Mouse (Mus musculus): ENCODE results near the gene Pdk1. TPM values are rescaled to one million over a fixed set of nuclear protein-coding genes. Genes with fewer than 3 reads are reported as not detected.
A peak's percentile ranks its signal among the peaks of the same experiment; 100 is the strongest.

The Pdk1 gene
- total RNA-seq, 2 experiments from 2014 or later, result 42.4 to 51.1 TPM

DNA sequence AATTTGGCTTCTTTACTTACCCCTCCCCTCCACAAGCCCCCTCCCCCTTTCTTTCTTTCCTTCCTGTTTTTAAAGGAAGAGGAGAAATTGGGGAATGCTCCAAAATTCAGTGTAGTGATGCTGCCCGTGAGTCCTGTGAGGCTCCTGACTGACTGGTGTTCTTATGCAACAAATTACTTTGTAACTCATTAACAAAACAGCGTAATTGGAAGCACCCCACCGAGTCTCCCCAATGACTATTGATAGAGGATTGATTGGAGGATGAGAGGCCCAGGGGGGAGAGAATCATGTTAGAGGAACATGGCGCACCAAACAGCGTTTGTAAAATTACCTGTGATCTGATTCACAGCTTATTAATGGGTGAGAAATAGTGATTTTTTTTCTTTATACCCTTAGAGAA lies 17.9 kb upstream of the Pdk1 start:
- no peak for DNase-seq (ENCODE audit: extremely low spot score in 1 of 2, low spot score in 2 of 2)
- Histone ChIP-seq H3K4me3 (no peak overlapping the region), H3K27ac (no peak overlapping the region)
- intact Hi-C loops (cut with DNase I), result no loop called here
- TF ChIP-seq CTCF (IDR thresholded peaks at IDR 0.05), result no peak

DNA sequence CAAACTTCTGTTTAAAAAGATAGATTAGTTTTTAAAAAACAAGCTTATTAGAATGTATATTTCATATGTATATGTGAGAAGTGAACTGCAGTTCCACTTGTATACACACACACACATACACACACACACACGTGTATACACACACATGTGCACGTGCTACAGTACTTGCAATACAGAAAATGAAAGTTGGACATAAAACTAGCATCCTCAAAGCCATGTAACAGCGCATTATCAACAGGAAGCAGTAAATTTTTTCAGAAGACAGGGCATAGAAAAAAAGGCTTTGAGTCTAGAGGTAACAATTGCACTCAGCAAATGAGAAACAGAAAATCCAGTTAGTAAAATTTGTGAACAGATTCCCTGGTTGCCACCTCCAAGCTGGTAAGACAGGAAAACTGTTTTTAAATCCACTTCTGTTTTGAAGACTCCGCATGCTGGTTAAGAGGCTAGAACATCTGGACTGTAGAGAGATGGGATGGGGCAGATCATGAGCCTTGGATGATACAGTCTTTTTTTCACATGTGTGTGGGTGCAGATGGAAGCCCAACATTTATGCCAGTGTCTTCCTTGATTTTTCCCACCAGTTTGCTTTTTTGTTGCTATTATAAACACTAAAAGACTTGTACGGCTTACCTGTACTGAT lies 9.4 kb upstream of the Pdk1 start:
- Histone ChIP-seq H3K27ac (peak overlapping the region; percentile 71), H3K4me3 (no peak overlapping the region)
- DNase-seq (ENCODE audit: extremely low spot score in 1 of 2, low spot score in 2 of 2), result no peak
- no peak for TF ChIP-seq CTCF (IDR thresholded peaks at IDR 0.05)
- intact Hi-C loops (cut with DNase I), result no loop called here

GRCm38 (mm10) chr2:71865022-71865421 lies 8.0 kb upstream of the Pdk1 start:
- no peak for TF ChIP-seq CTCF (IDR thresholded peaks at IDR 0.05)
- no peak overlapping the region for H3K4me3 ChIP-seq
- intact Hi-C loops (cut with DNase I), result no loop called here
- DNase-seq (ENCODE audit: extremely low spot score in 1 of 2, low spot score in 2 of 2), result peak; percentile 52 to 55
- peak overlapping the region; percentile 71 for H3K27ac ChIP-seq

DNA sequence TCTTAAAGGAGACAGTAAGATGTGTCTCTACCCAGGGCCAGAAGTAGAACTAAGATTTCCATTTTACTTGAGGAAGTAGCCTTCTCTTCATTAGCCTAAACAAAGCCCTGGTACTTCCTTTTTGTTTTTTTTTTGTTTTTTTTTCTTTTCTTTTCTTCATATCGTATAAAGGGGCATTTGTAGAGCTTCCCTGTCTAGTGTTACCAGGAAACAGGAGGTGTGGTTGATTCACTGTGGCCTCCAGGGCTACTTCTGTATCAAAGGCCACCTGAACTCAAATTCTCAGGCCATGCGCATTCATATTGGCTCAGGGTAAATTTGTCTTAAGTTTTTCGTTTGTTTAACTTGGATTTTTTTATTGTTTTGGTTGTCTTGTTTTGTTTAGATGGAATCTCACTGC lies 7.1 kb upstream of the Pdk1 start:
- TF ChIP-seq CTCF (IDR thresholded peaks at IDR 0.05), result no peak
- DNase-seq (ENCODE audit: extremely low spot score in 1 of 2, low spot score in 2 of 2), result no peak
- Histone ChIP-seq H3K27ac (peak overlapping the region; percentile 71), H3K4me3 (no peak overlapping the region)
- intact Hi-C loops (cut with DNase I), result no loop called here

DNA sequence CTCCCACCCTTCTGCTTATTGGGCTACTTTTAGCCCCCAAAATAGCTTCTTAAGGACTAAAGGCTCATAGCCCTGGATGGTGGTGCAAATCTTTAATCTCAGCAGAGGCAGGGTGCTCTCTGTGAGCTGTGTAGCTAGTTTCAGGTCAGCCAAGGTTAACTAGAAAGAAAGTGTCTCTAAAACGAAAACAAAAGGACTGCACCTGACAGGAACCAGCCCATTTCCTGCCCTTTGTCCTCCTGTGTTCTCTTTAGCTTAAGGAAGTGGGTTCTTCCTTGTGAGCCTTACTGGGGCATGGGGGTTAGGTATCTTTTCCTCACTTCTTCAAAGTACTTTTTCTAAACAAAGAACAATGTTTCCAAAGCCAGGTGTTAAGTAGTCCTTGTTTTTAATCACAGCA lies 6.5 kb upstream of the Pdk1 start:
- peak overlapping the region; percentile 71 for H3K27ac ChIP-seq
- intact Hi-C loops (cut with DNase I), result no loop called here
- TF ChIP-seq CTCF (IDR thresholded peaks at IDR 0.05), result no peak

DNA sequence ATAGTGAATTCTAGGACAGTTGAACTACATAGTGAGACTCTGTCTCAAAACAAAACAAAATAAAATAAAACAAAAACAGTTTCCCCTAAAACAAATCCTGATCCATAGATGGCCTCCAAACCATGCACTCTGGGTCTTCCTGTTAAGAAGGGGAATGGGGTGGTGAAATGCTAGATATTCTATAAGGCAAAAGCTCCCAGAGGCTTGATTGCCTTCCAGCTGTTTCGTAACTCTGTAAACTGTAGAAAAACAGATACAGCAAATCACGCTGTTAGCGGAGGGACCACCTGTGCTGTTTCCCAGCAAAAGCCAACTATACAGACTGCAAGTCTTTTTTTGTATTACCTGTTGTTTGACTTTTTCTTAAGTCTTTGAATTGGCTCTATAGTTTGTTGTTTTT lies 6.0 kb upstream of the Pdk1 start:
- H3K4me3 ChIP-seq, result no peak overlapping the region
- intact Hi-C loops (cut with DNase I), result no loop called here
- TF ChIP-seq CTCF (IDR thresholded peaks at IDR 0.05), result no peak
- no peak for DNase-seq (ENCODE audit: extremely low spot score in 1 of 2, low spot score in 2 of 2)
- H3K27ac ChIP-seq, result peak overlapping the region; percentile 71

More for the DNA sequence above, 6.5 kb upstream of the Pdk1 start:
- H3K4me3 ChIP-seq, result no peak overlapping the region
- no peak for DNase-seq (ENCODE audit: extremely low spot score in 1 of 2, low spot score in 2 of 2)

DNA sequence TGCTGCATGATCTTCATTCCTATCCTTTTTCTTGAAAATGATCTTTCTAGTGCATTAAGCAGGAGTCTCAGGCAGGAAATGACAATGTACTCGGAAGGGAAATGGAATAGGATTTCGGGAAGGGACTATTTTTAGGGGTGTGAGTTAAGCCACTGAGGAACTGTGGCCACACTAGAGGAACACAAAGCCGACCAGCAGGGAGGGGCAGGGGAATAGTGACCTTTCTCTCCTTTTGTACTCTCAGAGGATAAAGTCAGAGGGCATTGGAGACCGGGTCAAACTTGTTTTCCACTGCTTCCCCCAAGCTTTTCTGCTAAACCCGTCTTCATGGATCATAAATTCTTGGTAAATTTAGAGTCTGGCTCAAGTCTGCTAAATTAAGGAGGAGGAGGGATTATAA lies 5.5 kb upstream of the Pdk1 start:
- no peak overlapping the region for H3K4me3 ChIP-seq
- TF ChIP-seq CTCF (IDR thresholded peaks at IDR 0.05), result no peak
- intact Hi-C loops (cut with DNase I), result no loop called here
- no peak for DNase-seq (ENCODE audit: extremely low spot score in 1 of 2, low spot score in 2 of 2)
- peak overlapping the region; percentile 71 for H3K27ac ChIP-seq

GRCm38 (mm10) chr2:71868256-71868655 lies 4.8 kb upstream of the Pdk1 start:
- Histone ChIP-seq H3K27ac (peak overlapping the region; percentile 71), H3K4me3 (no peak overlapping the region)
- intact Hi-C loops (cut with DNase I), result no loop called here

GRCm38 (mm10) chr2:71872141-71872540 lies 883 bp upstream of the Pdk1 start:
- intact Hi-C loops (cut with DNase I), result no loop called here
- no peak overlapping the region for H3K4me3 ChIP-seq
- no peak for DNase-seq (ENCODE audit: extremely low spot score in 1 of 2, low spot score in 2 of 2)
- no peak overlapping the region for H3K27ac ChIP-seq
- no peak for TF ChIP-seq CTCF (IDR thresholded peaks at IDR 0.05)

More at GRCm38 (mm10) chr2:71868256-71868655, 4.8 kb upstream of the Pdk1 start:
- TF ChIP-seq CTCF (IDR thresholded peaks at IDR 0.05), result no peak
- no peak for DNase-seq (ENCODE audit: extremely low spot score in 1 of 2, low spot score in 2 of 2)

DNA sequence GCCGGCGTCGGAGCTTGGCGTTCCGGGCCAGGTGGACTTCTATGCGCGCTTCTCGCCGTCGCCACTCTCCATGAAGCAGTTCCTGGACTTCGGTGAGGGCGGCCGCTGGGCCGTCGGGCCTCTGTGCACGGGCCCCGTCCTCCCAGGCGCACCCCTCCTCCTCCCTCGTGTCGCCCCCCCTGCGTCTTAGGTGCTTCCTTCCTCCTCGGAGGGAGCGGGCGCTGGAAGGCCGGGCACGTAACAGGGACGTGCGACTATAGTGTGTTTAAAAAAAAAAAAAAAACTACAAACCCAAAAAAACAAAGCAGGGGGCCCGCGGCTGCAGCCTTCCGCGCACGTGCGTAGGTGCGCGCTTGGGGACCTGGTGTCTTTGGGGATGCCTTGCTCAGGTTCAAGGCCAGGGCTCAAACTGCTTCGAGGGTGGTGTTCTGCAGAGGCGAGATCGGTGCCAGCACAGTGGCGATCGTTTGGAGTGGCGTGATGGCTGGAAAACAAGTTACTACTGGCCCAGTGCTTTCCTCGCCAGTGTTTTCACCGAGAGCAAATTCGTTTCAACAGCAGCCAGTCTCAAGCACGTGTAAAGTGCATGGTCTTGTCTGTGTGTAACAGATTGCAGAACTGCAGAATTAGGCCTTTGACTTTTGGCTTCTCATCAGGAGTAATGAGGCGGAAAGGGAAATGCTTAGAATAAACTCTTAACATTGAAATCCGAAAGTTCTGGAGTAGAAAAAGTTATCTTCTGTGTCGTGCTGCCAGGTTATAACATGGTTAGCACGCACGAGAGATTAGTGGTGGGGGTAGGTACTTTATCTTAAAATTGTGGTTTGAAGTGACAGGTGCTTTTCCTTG lies 674 bp downstream of the Pdk1 start:
- DNase-seq (ENCODE audit: extremely low spot score in 1 of 2, low spot score in 2 of 2), result peak in 1 of 2 experiments; percentile 19
- TF ChIP-seq CTCF (IDR thresholded peaks at IDR 0.05), result no peak
- intact Hi-C loops (cut with DNase I), result no loop called here
- Histone ChIP-seq H3K4me3 (peak overlapping the region; percentile 77), H3K27ac (peak overlapping the region; percentile 96)

DNA sequence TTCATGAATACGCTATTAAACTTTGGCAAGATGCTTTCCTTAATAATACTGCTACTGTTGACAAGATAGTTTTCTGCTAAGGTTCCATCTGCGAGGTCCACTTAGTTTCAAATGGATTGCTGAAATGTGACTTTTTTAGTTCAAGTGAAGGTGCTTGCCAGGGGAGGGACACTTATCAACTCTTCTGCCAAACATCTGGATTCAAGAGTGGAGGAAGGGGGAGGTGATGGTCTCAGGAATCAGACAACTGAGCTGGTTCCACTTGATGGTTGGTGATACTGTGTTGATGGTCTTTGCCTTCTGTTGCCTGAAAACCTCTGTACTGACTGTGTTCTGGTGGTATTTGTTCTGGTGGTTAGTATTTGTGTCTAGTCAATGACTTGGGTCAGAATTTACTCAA lies 1.4 kb downstream of the Pdk1 start:
- no peak for TF ChIP-seq CTCF (IDR thresholded peaks at IDR 0.05)
- H3K4me3 ChIP-seq, result peak overlapping the region; percentile 77; the same call in 1 of the 2 replicates
- H3K27ac ChIP-seq, result no peak overlapping the region
- no peak for DNase-seq (ENCODE audit: extremely low spot score in 1 of 2, low spot score in 2 of 2)
- intact Hi-C loops (cut with DNase I), result no loop called here

DNA sequence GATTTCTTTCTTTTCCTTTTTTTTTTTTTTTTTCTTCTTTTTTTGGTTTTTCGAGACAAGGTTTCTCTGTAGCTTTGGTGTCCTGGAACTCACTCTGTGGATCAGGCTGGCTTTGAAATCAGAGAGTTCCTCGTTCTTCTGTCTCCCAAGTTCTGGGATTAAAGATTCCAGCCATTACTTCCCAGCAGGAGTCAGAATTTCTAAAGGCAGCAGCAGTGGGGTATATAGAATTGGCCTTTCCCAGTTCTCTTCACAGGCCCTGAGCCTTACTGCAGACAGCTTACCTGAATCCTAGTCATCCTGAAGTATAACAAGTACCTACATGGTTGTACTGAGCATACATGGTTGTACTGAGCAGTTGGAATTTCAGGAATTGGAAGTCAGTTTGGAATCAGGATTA lies 1.8 kb downstream of the Pdk1 start:
- no peak for DNase-seq (ENCODE audit: extremely low spot score in 1 of 2, low spot score in 2 of 2)
- no peak for TF ChIP-seq CTCF (IDR thresholded peaks at IDR 0.05)
- Histone ChIP-seq H3K4me3 (no peak overlapping the region), H3K27ac (no peak overlapping the region)
- intact Hi-C loops (cut with DNase I), result no loop called here

All from left cerebral cortex, adult 2 months (tissue).